Mouse (Mus musculus) hindbrain, embryonic 15.5 days (tissue): ENCODE measurements around the gene Slc9b2. TPM values are rescaled to one million over a fixed set of nuclear protein-coding genes. Genes with fewer than 3 reads are reported as not detected.

Experiments used
- ATAC-seq: fragments of 200-750 bp; cut with Nextera tagmentation; 2 replicates; pipeline ENCODE4 v1.8.0; 2017; ENCODE audit warnings: low read depth, moderate number of reproducible peaks, moderate TSS enrichment; ENCODE audit not compliant: low FRiP score
- H3K27ac ChIP-seq: fragments of 300-500 bp; sonication (generic); replicated peaks from 2 replicates; pipeline ENCODE4 v1.5.1; 2015; ENCODE audit warnings: mild to moderate bottlenecking, inconsistent platforms
- H3K27me3 ChIP-seq: fragments of 300-500 bp; sonication (generic); 2 replicates; pipeline ENCODE4 v1.6.1; 2015; ENCODE audit warnings: control low read depth, inconsistent platforms
- H3K36me3 ChIP-seq: fragments of 300-500 bp; sonication (generic); 2 replicates; pipeline ENCODE4 v1.6.1; 2015; ENCODE audit warnings: control low read depth, inconsistent platforms
- H3K4me1 ChIP-seq: fragments of 300-500 bp; sonication (generic); replicated peaks from 2 replicates; pipeline ENCODE4 v1.6.1; 2015; ENCODE audit warnings: control low read depth, inconsistent platforms
- H3K4me2 ChIP-seq: fragments of 300-500 bp; sonication (generic); 2 replicates; pipeline ENCODE4 v1.6.1; 2015; ENCODE audit warnings: moderate library complexity, mild to moderate bottlenecking, inconsistent platforms
- H3K4me3 ChIP-seq: fragments of 300-500 bp; sonication (generic); 2 replicates; pipeline ENCODE4 v1.5.1; 2015; ENCODE audit warnings: mild to moderate bottlenecking, inconsistent platforms
- H3K9ac ChIP-seq: fragments of 300-500 bp; sonication (generic); 2 replicates; pipeline ENCODE4 v1.6.1; 2015; ENCODE audit warnings: inconsistent platforms
- H3K9me3 ChIP-seq: fragments of 300-500 bp; sonication (generic); 2 replicates; pipeline ENCODE4 v1.6.1; 2016; ENCODE audit warnings: control low read depth, inconsistent platforms
- WGBS: fragments of 180-500 bp; shearing (Covaris S2); methylation state at CpG from one replicate; pipeline ENCODE4 v1.1.7; 2015; 5-methylcytosine and 5-hydroxymethylcytosine counted together
- polyA plus RNA-seq: library from polyadenylated mRNA; unstranded; fragments of >200 nt; fragmentation: Nextera tagmentation; extraction: Ambion mirVana; gene quantifications from 2 replicates; pipeline ENCODE4 v1.2.1, GENCODE M21; 2015

Slc9b2 gene
- polyA plus RNA-seq, 1 experiment from 2014 or later = 1.9 TPM

DNA sequence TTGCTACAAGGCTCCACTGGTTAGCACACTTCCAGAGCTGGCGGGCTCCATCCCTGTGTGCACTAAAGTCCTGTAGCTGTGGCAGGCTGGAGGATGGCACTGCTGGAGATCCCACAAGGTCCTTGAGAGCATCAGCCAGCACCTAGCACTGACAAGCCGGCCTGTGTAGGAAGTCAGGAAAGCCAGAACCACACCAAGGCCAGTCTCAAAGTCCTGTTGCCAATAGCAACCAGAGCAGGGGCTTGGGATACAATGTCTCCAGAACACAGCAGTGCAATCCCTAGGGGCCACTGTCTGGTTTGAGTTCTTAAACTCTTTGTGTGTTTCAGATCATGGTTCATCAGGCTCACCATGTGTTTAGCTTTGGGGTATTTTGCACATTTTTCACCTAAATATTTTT lies 7.3 kb downstream of the Slc9b2 start:
- no peaks in the 10 kb centered on the region for H3K9me3 ChIP-seq
- no peak overlapping the region for H3K9ac ChIP-seq
- H3K27me3 ChIP-seq = no peaks in the 10 kb centered on the region
- no peak overlapping the region for H3K4me3 ChIP-seq
- no peak overlapping the region for H3K27ac ChIP-seq
- no peak for ATAC-seq
- H3K36me3 ChIP-seq = no peaks in the 10 kb centered on the region
- H3K4me2 ChIP-seq = no peak overlapping the region
- H3K4me1 ChIP-seq = no peaks in the 10 kb centered on the region
- WGBS = 69% methylated on average over 2 of the region's 2 CpGs

- H3K27me3 ChIP-seq = no peaks in the 10 kb centered on the region
- WGBS = 94% methylated on average over 9 of the region's 9 CpGs
- no peak overlapping the region for H3K9ac ChIP-seq
- ATAC-seq = no peak
- H3K9me3 ChIP-seq = no peaks in the 10 kb centered on the region
- no peaks in the 10 kb centered on the region for H3K4me1 ChIP-seq
- no peak overlapping the region for H3K4me2 ChIP-seq
- H3K27ac ChIP-seq = no peak overlapping the region
- H3K36me3 ChIP-seq = no peaks in the 10 kb centered on the region
- no peak overlapping the region for H3K4me3 ChIP-seq
These were observed 8.4 kb downstream of the Slc9b2 start for GRCm38 (mm10) chr3:135315720-135316425.

- 88% methylated on average over 11 of the region's 11 CpGs for WGBS
- Histone ChIP-seq H3K9me3 (no peaks in the 10 kb centered on the region), H3K36me3 (no peaks in the 10 kb centered on the region), H3K27me3 (no peaks in the 10 kb centered on the region), H3K9ac (no peak overlapping the region), H3K4me1 (no peaks in the 10 kb centered on the region), H3K27ac (no peak overlapping the region), H3K4me2 (no peak overlapping the region), H3K4me3 (no peak overlapping the region)
- no peak for ATAC-seq
These were observed 10.8 kb downstream of the Slc9b2 start for GRCm38 (mm10) chr3:135318331-135318730.

DNA sequence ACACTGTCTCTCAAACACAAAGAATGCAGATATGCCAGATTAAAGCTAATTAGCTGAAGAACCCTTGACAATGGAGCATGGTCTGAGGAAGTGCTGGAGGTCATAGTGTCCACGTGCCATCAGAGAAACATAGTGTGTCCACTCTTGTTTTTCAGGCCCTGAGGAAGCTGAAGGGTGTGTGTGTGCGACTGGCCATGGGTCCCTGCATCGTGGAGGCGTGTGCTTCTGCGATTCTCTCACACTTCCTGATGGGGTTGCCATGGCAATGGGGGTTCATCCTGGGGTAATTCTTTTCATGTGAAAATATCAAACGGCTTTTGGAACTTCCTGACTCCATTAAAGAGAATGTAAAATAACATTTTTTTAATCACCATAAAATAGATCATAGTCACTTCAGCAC lies 16.9 kb downstream of the Slc9b2 start:
- no peak overlapping the region for H3K4me2 ChIP-seq
- ATAC-seq = no peak
- 16% methylated on average over 6 of the region's 6 CpGs for WGBS
- no peaks in the 10 kb centered on the region for H3K4me1 ChIP-seq
- H3K9ac ChIP-seq = no peak overlapping the region
- H3K4me3 ChIP-seq = no peak overlapping the region
- no peaks in the 10 kb centered on the region for H3K27me3 ChIP-seq
- no peaks in the 10 kb centered on the region for H3K36me3 ChIP-seq
- no peak overlapping the region for H3K27ac ChIP-seq
- no peaks in the 10 kb centered on the region for H3K9me3 ChIP-seq

- ATAC-seq = no peak
- no peak overlapping the region for H3K4me2 ChIP-seq
- no peak overlapping the region for H3K9ac ChIP-seq
- H3K27ac ChIP-seq = no peak overlapping the region
- H3K4me1 ChIP-seq = no peaks in the 10 kb centered on the region
- no peaks in the 10 kb centered on the region for H3K27me3 ChIP-seq
- H3K9me3 ChIP-seq = no peaks in the 10 kb centered on the region
- no peak overlapping the region for H3K4me3 ChIP-seq
- WGBS = 76% methylated on average over 6 of the region's 6 CpGs
- H3K36me3 ChIP-seq = no peaks in the 10 kb centered on the region
These were observed 19.7 kb downstream of the Slc9b2 start for GRCm38 (mm10) chr3:135327176-135327575.

DNA sequence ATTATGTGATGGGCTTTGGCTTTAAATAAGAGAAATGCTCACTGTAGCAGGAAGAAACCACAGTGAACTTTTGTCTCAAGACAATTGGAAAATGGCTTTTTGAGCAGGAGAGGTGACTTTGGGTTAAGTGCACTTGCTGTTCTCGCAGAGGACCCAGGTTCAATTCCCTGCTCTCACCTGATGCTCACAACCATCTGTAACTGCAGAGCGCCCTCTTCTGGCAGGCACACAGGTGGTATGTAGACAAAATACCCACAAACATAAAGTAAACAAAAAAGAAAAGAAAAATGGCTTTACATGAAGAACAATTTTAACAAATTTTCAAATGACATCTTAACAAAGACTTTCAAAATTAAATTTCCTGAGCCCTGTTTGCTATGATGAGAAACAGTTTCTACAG lies 20.1 kb downstream of the Slc9b2 start:
- Histone ChIP-seq H3K27ac (no peak overlapping the region), H3K4me2 (no peak overlapping the region), H3K27me3 (no peaks in the 10 kb centered on the region), H3K4me3 (no peak overlapping the region), H3K9me3 (no peaks in the 10 kb centered on the region), H3K36me3 (no peaks in the 10 kb centered on the region), H3K4me1 (no peaks in the 10 kb centered on the region), H3K9ac (no peak overlapping the region)
- no peak for ATAC-seq
- 66% methylated on average over 2 of the region's 2 CpGs for WGBS

GRCm38 (mm10) chr3:135328560-135328959 lies 21.1 kb downstream of the Slc9b2 start:
- no peak for ATAC-seq
- Histone ChIP-seq H3K9ac (no peak overlapping the region), H3K4me2 (no peak overlapping the region), H3K27me3 (no peaks in the 10 kb centered on the region), H3K4me3 (no peak overlapping the region), H3K9me3 (no peaks in the 10 kb centered on the region), H3K36me3 (no peaks in the 10 kb centered on the region), H3K4me1 (no peaks in the 10 kb centered on the region), H3K27ac (no peak overlapping the region)
- WGBS = 45% methylated on average over 3 of the region's 3 CpGs

- Histone ChIP-seq H3K27ac (no peak overlapping the region), H3K4me2 (no peak overlapping the region), H3K9ac (no peak overlapping the region), H3K4me3 (no peak overlapping the region), H3K27me3 (no peaks in the 10 kb centered on the region), H3K9me3 (no peaks in the 10 kb centered on the region), H3K4me1 (no peaks in the 10 kb centered on the region), H3K36me3 (no peaks in the 10 kb centered on the region)
- ATAC-seq = no peak
These were observed 25.2 kb downstream of the Slc9b2 start for GRCm38 (mm10) chr3:135332691-135333090.

- Histone ChIP-seq H3K4me3 (no peak overlapping the region), H3K27me3 (no peaks in the 10 kb centered on the region), H3K27ac (no peak overlapping the region), H3K4me1 (no peaks in the 10 kb centered on the region), H3K36me3 (no peaks in the 10 kb centered on the region), H3K4me2 (no peak overlapping the region), H3K9me3 (no peaks in the 10 kb centered on the region), H3K9ac (no peak overlapping the region)
- 25% methylated on average over 4 of the region's 4 CpGs for WGBS
- no peak for ATAC-seq
These were observed 26.3 kb downstream of the Slc9b2 start for GRCm38 (mm10) chr3:135333763-135334162.

GRCm38 (mm10) chr3:135347739-135348264 lies 40.3 kb downstream of the Slc9b2 start, which contains the start of gene Slc9b1:
Gene Slc9b1, plus strand, starts transcription at chr3:135348029.
- no peak for ATAC-seq
- H3K27me3 ChIP-seq = no peaks in the 10 kb centered on the region
- no peaks in the 10 kb centered on the region for H3K9me3 ChIP-seq
- H3K9ac ChIP-seq = no peak within 1 kb of the TSS
- H3K4me3 ChIP-seq = no peak within 1 kb of the TSS
- WGBS = 87% methylated on average over 14 of the region's 14 CpGs
- no peaks in the 10 kb centered on the region for H3K36me3 ChIP-seq
- H3K4me1 ChIP-seq = no peaks in the 10 kb centered on the region
- no peak within 1 kb of the TSS for H3K4me2 ChIP-seq
- no peak within 1 kb of the TSS for H3K27ac ChIP-seq

GRCm38 (mm10) chr3:135349022-135349421 lies 41.5 kb downstream of the Slc9b2 start:
- no peaks in the 10 kb centered on the region for H3K36me3 ChIP-seq
- no peak overlapping the region for H3K27ac ChIP-seq
- H3K4me3 ChIP-seq = no peak overlapping the region
- no peaks in the 10 kb centered on the region for H3K4me1 ChIP-seq
- H3K27me3 ChIP-seq = no peaks in the 10 kb centered on the region
- no peaks in the 10 kb centered on the region for H3K9me3 ChIP-seq
- H3K4me2 ChIP-seq = no peak overlapping the region
- no peak for ATAC-seq
- no peak overlapping the region for H3K9ac ChIP-seq

DNA sequence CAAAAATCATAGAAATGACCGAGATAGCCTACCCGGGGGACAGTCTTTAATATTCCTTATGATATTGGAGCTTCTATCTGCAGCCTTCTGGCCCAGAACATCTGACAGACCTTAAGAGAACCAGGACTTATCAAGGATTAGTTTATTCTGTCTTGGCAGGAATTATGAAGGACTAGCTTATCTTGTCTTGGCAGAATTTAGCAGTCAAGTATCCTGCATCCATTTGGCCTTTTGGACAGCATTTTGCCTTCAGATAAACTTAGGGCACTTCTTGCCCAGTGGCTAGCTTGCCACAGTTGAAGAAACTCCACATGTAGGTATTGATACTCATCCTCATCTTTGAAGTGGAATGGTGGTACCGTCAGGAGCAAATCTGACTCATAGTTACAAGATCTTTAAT lies 44.4 kb downstream of the Slc9b2 start:
- H3K9ac ChIP-seq = no peak overlapping the region
- no peak for ATAC-seq
- no peaks in the 10 kb centered on the region for H3K9me3 ChIP-seq
- no peaks in the 10 kb centered on the region for H3K4me1 ChIP-seq
- no peaks in the 10 kb centered on the region for H3K27me3 ChIP-seq
- H3K36me3 ChIP-seq = no peaks in the 10 kb centered on the region
- 93% methylated on average over 3 of the region's 3 CpGs for WGBS
- H3K4me3 ChIP-seq = no peak overlapping the region
- H3K4me2 ChIP-seq = no peak overlapping the region
- no peak overlapping the region for H3K27ac ChIP-seq

DNA sequence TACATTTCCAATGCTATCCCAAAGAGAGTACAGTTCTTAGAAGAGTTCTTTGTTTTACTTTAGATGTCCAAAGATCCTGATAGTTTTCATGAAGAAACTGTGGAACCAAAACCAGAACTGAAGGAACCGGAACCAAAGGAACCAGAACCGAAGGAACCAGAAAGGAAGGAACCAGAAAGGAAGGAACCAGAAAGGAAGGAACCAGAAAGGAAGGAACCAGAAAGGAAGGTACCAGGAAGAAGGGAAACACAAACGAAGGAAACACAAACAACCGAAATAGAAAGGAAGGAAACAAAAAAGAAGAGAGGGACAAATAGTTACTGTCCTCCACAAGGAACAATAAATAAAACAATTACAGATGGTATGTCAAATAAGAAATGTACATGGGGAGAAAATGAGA lies 49.9 kb downstream of the Slc9b2 start:
- Histone ChIP-seq H3K27me3 (no peaks in the 10 kb centered on the region), H3K4me1 (no peaks in the 10 kb centered on the region), H3K36me3 (no peaks in the 10 kb centered on the region), H3K9ac (no peak overlapping the region), H3K9me3 (no peaks in the 10 kb centered on the region), H3K4me2 (no peak overlapping the region), H3K4me3 (no peak overlapping the region), H3K27ac (no peak overlapping the region)
- ATAC-seq = no peak
- WGBS = 92% methylated on average over 4 of the region's 4 CpGs
